Mouse (Mus musculus) liver, adult (tissue): Measurements from ENCODE around the gene Hcar2.

ENCODE experiments used
- GATA4 ChIP-seq: IDR thresholded peaks from 2 replicates; pipeline ENCODE4 v1.6.1; 2014; ENCODE audit warnings: mild to moderate bottlenecking, low read length; ENCODE audit not compliant: insufficient replicate concordance

The Hcar2 gene

GRCm38 (mm10) chr5:123865365-123865764, at the start of gene Hcar2:
Gene Hcar2, minus strand, starts transcription at chr5:123865499.
- no peak for TF ChIP-seq GATA4

DNA sequence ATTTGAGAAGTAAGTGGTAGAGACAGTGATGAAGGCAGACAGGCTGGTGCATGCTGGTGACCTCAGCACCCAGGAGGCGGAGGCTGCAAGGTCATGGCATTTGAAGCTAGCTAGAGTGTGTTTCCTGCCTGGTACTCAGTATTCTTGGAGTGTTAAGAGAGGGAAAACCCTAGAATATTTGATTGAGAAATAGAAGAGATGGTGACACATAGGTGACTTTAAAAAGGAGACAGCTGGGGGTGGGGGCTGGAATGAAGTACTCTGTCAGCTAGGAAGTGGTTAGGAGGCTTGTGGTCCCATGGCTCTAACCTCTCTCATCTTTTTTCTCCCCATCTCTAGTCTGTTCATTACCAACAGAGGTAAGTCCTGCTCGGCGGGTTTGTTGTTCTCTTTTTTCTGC, 49.6 kb upstream of the Hcar2 start:
- no peak for TF ChIP-seq GATA4

DNA sequence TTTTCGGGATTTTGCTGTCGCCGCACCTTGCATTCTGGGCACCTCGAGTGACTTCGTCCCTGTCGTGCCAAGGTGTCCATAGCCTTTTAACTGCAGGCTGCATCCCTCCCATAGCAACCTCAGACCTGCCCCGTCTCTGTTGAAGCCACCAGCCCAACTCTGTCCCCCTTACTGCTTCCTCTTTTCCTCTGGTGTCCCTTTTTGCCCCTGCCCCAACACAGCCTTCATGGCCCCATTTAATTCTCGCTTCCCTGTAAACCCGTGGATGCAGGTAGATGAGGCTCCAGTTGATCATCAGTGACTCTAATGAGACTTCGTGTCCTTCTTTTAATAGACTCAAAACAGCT, 42.3 kb upstream of the Hcar2 start:
- TF ChIP-seq GATA4 = no peak

DNA sequence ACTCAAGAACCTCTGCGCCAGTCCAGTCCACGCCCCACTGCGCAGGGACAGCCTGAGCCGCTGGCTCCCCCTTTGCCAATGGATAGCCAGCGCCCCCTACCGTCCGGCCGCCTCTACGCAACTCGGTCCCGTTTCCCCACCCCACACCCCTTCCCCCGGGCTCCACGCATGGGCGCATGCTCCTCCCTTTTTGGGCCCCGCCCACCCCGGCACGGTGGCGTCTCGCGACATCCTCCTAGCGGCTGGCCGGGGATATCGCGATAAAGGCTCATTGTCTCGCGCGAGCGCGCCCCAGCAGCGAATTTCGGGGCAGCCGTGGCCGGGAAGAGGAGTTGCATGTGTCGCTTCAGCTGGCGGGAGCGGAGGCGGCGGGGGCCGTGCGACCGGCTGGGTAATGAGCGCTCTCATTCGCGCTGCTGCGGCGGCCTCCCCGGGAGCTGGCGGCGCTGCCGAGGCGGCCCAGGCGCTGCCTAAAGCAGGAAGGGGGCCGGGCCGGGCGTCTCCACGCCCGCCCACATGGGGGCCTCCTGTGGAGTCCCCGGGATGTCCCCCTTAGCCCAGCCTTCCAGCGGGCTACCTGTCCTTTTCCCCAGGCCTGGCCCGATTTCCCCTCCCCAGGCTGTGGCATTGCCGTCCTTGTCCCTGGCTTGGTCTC, 41.8 kb upstream of the Hcar2 start, which contains the start of gene Denr:
Denr (plus strand) TSS at position 200 of the 655 bp plus-strand sequence.
- peak; percentile 66; the same call in 1 of the 2 replicates for TF ChIP-seq GATA4

DNA sequence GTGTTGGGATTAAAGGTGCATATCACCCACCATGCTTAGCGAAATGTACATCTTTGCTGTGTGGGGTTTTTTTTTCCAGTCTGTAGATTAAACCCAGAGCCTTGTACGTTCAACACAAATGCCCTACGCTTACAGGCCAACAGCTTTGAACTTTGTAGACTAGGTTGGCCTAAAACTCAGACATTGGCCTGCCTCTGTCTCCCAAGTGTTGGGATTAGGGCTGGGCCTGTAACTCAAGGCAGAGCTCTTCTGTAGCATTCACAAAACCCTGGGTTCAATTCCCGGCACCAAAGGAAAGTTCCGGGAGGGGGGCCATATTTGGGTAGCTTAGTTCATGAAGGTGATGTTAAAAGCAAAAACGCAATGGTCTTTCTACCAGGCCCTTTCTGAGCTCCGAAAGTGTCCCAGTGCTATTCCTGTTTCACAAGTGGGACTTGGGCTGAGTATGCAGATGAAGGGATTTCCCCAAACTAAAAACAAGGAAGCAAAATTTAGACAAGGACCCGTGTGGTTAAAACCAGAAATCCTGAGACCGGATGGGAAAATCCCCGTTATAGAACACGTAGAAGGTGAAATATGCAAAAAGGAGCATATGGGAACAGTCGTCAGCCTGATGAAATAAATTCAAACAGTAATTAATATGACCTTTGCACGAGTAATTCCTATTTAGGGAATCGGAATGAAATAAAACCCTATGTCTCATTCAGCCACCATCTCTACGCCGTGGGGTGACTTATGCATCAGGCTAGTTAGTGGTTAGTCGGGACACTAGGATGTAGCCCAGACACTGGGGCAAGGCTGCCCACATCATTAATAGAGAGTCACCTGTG, 41.1 kb upstream of the Hcar2 start:
- no peak for TF ChIP-seq GATA4

- TF ChIP-seq GATA4 = no peak
These were observed 38.9 kb upstream of the Hcar2 start for GRCm38 (mm10) chr5:123904059-123904672.

- TF ChIP-seq GATA4 = no peak
These were observed 32.1 kb upstream of the Hcar2 start for GRCm38 (mm10) chr5:123897352-123897751.

- no peak for TF ChIP-seq GATA4
These were observed 31.1 kb upstream of the Hcar2 start for GRCm38 (mm10) chr5:123896395-123896794.

DNA sequence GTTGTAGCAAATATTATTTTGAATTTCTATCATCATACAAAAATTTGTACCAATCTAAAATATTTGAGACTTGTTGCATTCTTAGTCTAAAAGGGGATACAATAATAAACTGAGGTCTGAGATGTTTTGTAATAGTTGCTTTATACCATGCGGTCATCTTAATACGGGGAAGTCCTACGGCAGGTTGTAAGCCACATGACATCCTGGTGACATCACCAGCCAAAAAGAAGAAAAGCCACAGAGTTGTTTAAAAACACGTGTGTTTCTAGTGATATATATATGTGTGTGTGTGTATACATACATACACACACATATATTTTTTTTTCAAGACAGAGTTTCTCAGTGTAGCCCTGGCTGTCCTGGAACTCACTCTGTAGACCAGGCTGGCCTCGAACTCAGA, 28.2 kb upstream of the Hcar2 start:
- no peak for TF ChIP-seq GATA4

DNA sequence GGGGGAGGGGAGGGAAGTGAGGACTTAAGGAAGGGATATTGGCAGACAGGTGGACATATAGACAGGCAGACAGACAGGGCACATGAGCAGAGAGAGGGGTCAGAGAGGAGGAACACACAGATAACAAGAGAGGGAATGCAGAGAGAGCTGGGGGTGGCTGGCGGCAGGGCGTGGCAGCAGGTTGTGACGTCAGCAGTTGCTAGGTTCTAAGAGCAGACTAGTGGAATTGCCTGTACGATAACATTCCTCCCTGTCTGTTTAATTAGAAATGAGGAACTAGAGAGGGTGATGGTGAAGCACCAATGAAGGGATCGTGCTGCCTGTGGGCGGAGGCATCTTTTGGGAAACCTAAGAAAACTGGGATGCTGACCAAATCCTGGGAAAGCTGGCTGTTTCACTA, 26.4 kb upstream of the Hcar2 start:
- TF ChIP-seq GATA4 = no peak

- no peak for TF ChIP-seq GATA4
These were observed 25.7 kb upstream of the Hcar2 start for GRCm38 (mm10) chr5:123890987-123891386.

DNA sequence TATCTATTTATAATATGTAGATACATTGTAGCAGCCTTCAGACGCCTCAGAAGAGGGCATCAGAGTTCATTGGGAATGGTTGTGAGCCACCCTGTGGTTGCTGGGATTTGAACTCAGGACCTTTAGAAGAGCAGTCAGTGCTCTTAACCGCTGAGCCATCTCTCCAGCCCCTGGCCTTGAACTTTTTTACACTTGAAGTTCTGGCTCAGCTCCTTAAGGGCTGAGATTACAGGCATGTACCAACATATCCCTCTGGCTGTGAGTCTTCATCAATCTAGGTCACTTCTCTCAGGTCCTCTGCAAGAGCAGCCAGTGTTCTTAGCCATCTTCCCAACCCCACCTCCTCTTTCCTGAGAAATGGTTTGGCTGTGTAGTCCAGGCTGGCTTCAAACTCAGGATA, 25.0 kb upstream of the Hcar2 start:
- no peak for TF ChIP-seq GATA4

GRCm38 (mm10) chr5:123886365-123886764, 21.1 kb upstream of the Hcar2 start:
- TF ChIP-seq GATA4 = no peak

GRCm38 (mm10) chr5:123884332-123884731, 19.0 kb upstream of the Hcar2 start:
- TF ChIP-seq GATA4 = no peak

- TF ChIP-seq GATA4 = no peak
These were observed 18.6 kb upstream of the Hcar2 start for GRCm38 (mm10) chr5:123883891-123884290.

DNA sequence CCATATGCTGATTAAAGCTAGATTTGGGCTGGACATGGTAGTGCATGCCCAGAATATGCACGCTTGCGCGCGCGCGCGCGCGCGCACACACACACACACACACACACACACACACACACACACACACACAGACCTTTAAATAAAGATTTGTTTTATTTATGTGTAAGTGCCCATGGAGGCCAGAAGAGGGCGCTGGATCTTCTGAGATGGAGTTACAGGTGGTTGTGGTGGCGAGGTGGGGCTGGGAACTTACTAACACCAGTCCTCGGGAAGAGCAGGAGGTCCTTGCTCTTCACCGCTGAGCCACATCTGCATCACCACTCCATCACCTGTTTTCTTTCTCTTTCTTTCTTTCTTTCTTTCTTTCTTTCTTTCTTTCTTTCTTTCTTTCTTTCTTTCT, 15.5 kb upstream of the Hcar2 start:
- TF ChIP-seq GATA4 = no peak
